Mouse (Mus musculus): Measurements from ENCODE around the gene Mdk. TPM values are rescaled to one million over a fixed set of nuclear protein-coding genes. Genes with fewer than 3 reads are reported as not detected.

The Mdk gene
- polyA plus RNA-seq, 1 experiment from 2014 or later: 962 TPM

GRCm38 (mm10) chr2:91939303-91939935 is 7.3 kb upstream of the Mdk start:
- H3K27me3 ChIP-seq: no peaks in the 10 kb centered on the region
- no peak overlapping the region for H3K27ac ChIP-seq
- H3K9ac ChIP-seq: no peak overlapping the region
- no peaks in the 10 kb centered on the region for H3K9me3 ChIP-seq (replicated peaks)
- no peak for ATAC-seq (ENCODE audit: low FRiP score)
- no peak overlapping the region for H3K4me2 ChIP-seq (replicated peaks)
- peaks cover 9% of the 10 kb centered on the region for H3K4me1 ChIP-seq
- no peak overlapping the region for H3K4me3 ChIP-seq
- H3K36me3 ChIP-seq: peaks cover 42% of the 10 kb centered on the region
- WGBS: 84% methylated on average over 15 of the region's 15 CpGs

- no peak for ATAC-seq (ENCODE audit: low FRiP score)
- no peaks in the 10 kb centered on the region for H3K9me3 ChIP-seq (replicated peaks)
- H3K4me1 ChIP-seq: peaks cover 34% of the 10 kb centered on the region
- H3K36me3 ChIP-seq: peaks cover 42% of the 10 kb centered on the region
- no peak overlapping the region for H3K9ac ChIP-seq
- WGBS: 93% methylated on average over 7 of the region's 7 CpGs
- no peak overlapping the region for H3K4me3 ChIP-seq
- H3K27me3 ChIP-seq: no peaks in the 10 kb centered on the region
- no peak overlapping the region for H3K27ac ChIP-seq
- no peak overlapping the region for H3K4me2 ChIP-seq (replicated peaks)
Observed at GRCm38 (mm10) chr2:91936154-91936553, 4.1 kb upstream of the Mdk start.

- Histone ChIP-seq H3K9me3 (replicated peaks) (no peaks in the 10 kb centered on the region), H3K4me2 (replicated peaks) (no peak overlapping the region), H3K4me3 (no peak overlapping the region), H3K27me3 (no peaks in the 10 kb centered on the region), H3K27ac (no peak overlapping the region), H3K9ac (no peak overlapping the region), H3K36me3 (peaks cover 39% of the 10 kb centered on the region), H3K4me1 (peaks cover 40% of the 10 kb centered on the region)
- no peak for ATAC-seq (ENCODE audit: low FRiP score)
- WGBS: 89% methylated on average over 9 of the region's 9 CpGs
Observed at GRCm38 (mm10) chr2:91934826-91935525, 2.9 kb upstream of the Mdk start.

- Histone ChIP-seq H3K9me3 (replicated peaks) (no peaks in the 10 kb centered on the region), H3K36me3 (peaks cover 33% of the 10 kb centered on the region), H3K9ac (no peak overlapping the region), H3K4me1 (peaks cover 47% of the 10 kb centered on the region), H3K4me3 (no peak overlapping the region), H3K27ac (no peak overlapping the region), H3K27me3 (no peaks in the 10 kb centered on the region), H3K4me2 (replicated peaks) (no peak overlapping the region)
- 54% methylated on average over 8 of the region's 8 CpGs for WGBS
- ATAC-seq (ENCODE audit: low FRiP score): no peak
Observed at GRCm38 (mm10) chr2:91934016-91934415, 1.9 kb upstream of the Mdk start.

GRCm38 (mm10) chr2:91933471-91933870 is 1.4 kb upstream of the Mdk start:
- H3K4me1 ChIP-seq: peaks cover 49% of the 10 kb centered on the region
- H3K4me2 ChIP-seq (replicated peaks): no peak overlapping the region
- ATAC-seq (ENCODE audit: low FRiP score): no peak
- peak overlapping the region; percentile 95 for H3K27ac ChIP-seq
- H3K9ac ChIP-seq: peak overlapping the region; percentile 20; the same call in 1 of the 2 replicates
- 29% methylated on average over 9 of the region's 9 CpGs for WGBS
- no peaks in the 10 kb centered on the region for H3K9me3 ChIP-seq (replicated peaks)
- H3K36me3 ChIP-seq: peaks cover 30% of the 10 kb centered on the region
- H3K27me3 ChIP-seq: no peaks in the 10 kb centered on the region; the same call in 1 of the 2 replicates
- H3K4me3 ChIP-seq: no peak overlapping the region

- ATAC-seq (ENCODE audit: low FRiP score): no peak
- Histone ChIP-seq H3K9ac (peak overlapping the region; percentile 20; the same call in 1 of the 2 replicates), H3K4me1 (peaks cover 55% of the 10 kb centered on the region), H3K27me3 (no peaks in the 10 kb centered on the region; the same call in 1 of the 2 replicates), H3K9me3 (replicated peaks) (no peaks in the 10 kb centered on the region), H3K27ac (peak overlapping the region; percentile 95), H3K4me2 (replicated peaks) (peak overlapping the region; percentile 63), H3K4me3 (no peak overlapping the region), H3K36me3 (peaks cover 27% of the 10 kb centered on the region)
- 12% methylated on average over 6 of the region's 6 CpGs for WGBS
Observed at GRCm38 (mm10) chr2:91932737-91933350, 747 bp upstream of the Mdk start.

- WGBS: under 1% methylated on average over 50 of the region's 50 CpGs
- H3K27ac ChIP-seq: peak overlapping the region; percentile 95
- H3K9ac ChIP-seq: peak overlapping the region; percentile 90
- H3K4me2 ChIP-seq (replicated peaks): peak overlapping the region; percentile 63
- peak; percentile 84 for ATAC-seq (ENCODE audit: low FRiP score)
- peaks cover 48% of the 10 kb centered on the region for H3K4me1 ChIP-seq
- no peaks in the 10 kb centered on the region for H3K9me3 ChIP-seq (replicated peaks)
- H3K27me3 ChIP-seq: peaks cover 5% of the 10 kb centered on the region; the same call in 1 of the 2 replicates
- H3K4me3 ChIP-seq: peak overlapping the region; percentile 75
- H3K36me3 ChIP-seq: peaks cover 14% of the 10 kb centered on the region
Observed at GRCm38 (mm10) chr2:91931328-91932159, 553 bp downstream of the Mdk start.

GRCm38 (mm10) chr2:91930761-91931291 is 1.3 kb downstream of the Mdk start:
- peaks cover 6% of the 10 kb centered on the region for H3K36me3 ChIP-seq
- peaks cover 48% of the 10 kb centered on the region for H3K4me1 ChIP-seq
- H3K4me3 ChIP-seq: peak overlapping the region; percentile 75
- ATAC-seq (ENCODE audit: low FRiP score): no peak; the same call in none of the 2 replicates
- peaks cover 5% of the 10 kb centered on the region; the same call in 1 of the 2 replicates for H3K27me3 ChIP-seq
- H3K27ac ChIP-seq: peak overlapping the region; percentile 95
- under 1% methylated on average over 22 of the region's 23 CpGs for WGBS
- no peaks in the 10 kb centered on the region for H3K9me3 ChIP-seq (replicated peaks)
- H3K4me2 ChIP-seq (replicated peaks): peak overlapping the region; percentile 63
- peak overlapping the region; percentile 90 for H3K9ac ChIP-seq

- WGBS: 10% methylated on average over 11 of the region's 12 CpGs
- Histone ChIP-seq H3K4me3 (peak overlapping the region; percentile 75), H3K36me3 (0 out of 2 replicates have a peak, but pooled peaks cover 5% of the 10 kb centered on the region), H3K9ac (peak overlapping the region; percentile 90), H3K9me3 (replicated peaks) (no peaks in the 10 kb centered on the region), H3K4me1 (peaks cover 48% of the 10 kb centered on the region), H3K27ac (no peak overlapping the region), H3K4me2 (replicated peaks) (peak overlapping the region; percentile 63), H3K27me3 (peaks cover 11% of the 10 kb centered on the region)
- no peak for ATAC-seq (ENCODE audit: low FRiP score)
Observed at GRCm38 (mm10) chr2:91929936-91930335, 2.2 kb downstream of the Mdk start.

- Histone ChIP-seq H3K27ac (no peak overlapping the region), H3K9ac (peak overlapping the region; percentile 90), H3K27me3 (peaks cover 16% of the 10 kb centered on the region), H3K9me3 (replicated peaks) (no peaks in the 10 kb centered on the region), H3K36me3 (0 out of 2 replicates have a peak, but pooled peaks cover 5% of the 10 kb centered on the region), H3K4me2 (replicated peaks) (peak overlapping the region; percentile 63), H3K4me1 (peaks cover 48% of the 10 kb centered on the region), H3K4me3 (peak overlapping the region; percentile 75)
- ATAC-seq (ENCODE audit: low FRiP score): no peak
- WGBS: 43% methylated on average over 3 of the region's 3 CpGs
Observed at GRCm38 (mm10) chr2:91929455-91929854, 2.6 kb downstream of the Mdk start.

- 70% methylated on average over 23 of the region's 23 CpGs for WGBS
- H3K27ac ChIP-seq: no peak overlapping the region
- ATAC-seq (ENCODE audit: low FRiP score): no peak
- peak overlapping the region; percentile 63 for H3K4me2 ChIP-seq (replicated peaks)
- 0 out of 2 replicates have a peak, but pooled peaks cover 5% of the 10 kb centered on the region for H3K36me3 ChIP-seq
- no peak overlapping the region for H3K4me3 ChIP-seq
- H3K9ac ChIP-seq: 0 out of 2 replicates have a peak overlapping the region, but pooled peaks have one; percentile 23
- peaks cover 22% of the 10 kb centered on the region for H3K27me3 ChIP-seq
- peaks cover 45% of the 10 kb centered on the region for H3K4me1 ChIP-seq
- H3K9me3 ChIP-seq (replicated peaks): no peaks in the 10 kb centered on the region
Observed at GRCm38 (mm10) chr2:91928534-91929350, 3.4 kb downstream of the Mdk start.

Measured in hindbrain, embryonic 12.5 days (tissue).